Mouse (Mus musculus) kidney, postnatal 25 days (tissue): ENCODE data around the gene B4galnt3.
"Not testable (repeated sequence)": the region's sequence is repeated elsewhere in the genome, so short reads cannot be mapped to it uniquely, and the experiment has no call there.

ENCODE experiments used
- DNase-seq, 2 experiments: peaks; one replicate each; pipeline ENCODE4 v3.0.0; 2021; ENCODE audit warnings: mixed read lengths in 2 of 2

Gene B4galnt3

GRCm38 (mm10) chr6:120294056-120294784 lies at the start of gene B4galnt3, which contains the start of gene D330020A13Rik:
B4galnt3 (minus strand) TSS chr6:120294559.
D330020A13Rik (plus strand) TSS chr6:120294364.
- DNase-seq, result peak; percentile 62 to 81

DNA sequence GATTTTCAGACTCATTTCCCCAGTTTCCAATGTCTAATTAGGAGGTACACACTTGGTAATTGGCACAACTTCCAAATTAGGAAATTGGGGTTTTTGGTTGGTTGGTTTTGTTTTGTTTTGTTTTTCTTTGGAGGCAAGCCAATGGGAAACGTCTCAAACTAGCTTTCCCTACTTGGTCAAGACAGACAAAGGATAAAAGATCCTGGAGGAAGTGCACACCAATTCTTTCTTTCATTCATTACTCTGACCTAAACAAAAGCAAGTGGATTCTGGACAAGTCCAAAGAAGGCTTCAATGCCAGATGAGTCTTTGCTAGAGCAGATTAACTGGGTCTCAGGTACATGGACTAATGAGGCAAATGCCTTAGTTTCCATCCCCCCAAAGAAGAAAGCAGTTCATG lies 49.6 kb upstream of the B4galnt3 start:
- no peak for DNase-seq

DNA sequence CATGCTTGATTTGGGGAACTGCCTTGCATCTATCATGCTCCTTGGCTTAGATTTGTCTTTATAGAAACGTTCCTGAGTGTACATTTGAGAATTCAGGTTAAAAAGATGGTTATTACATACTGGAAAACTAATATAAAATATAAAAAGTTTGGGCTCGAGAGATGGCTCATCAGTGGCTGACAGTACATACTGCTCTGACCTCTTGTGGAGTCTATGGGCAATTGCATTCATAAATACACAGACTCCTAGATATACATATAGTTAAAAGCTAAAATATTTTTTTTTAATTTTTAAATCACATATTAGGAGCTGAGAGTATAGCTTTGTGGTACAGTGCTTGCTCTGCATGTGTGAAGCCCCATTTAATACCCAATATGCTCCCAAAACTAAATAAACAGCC lies 38.0 kb upstream of the B4galnt3 start:
- DNase-seq, result no peak

- DNase-seq, result peak; percentile 72 to 85
These were observed 30.1 kb upstream of the B4galnt3 start for GRCm38 (mm10) chr6:120324295-120324927.

- no peak for DNase-seq
These were observed 26.0 kb upstream of the B4galnt3 start for GRCm38 (mm10) chr6:120320369-120320768.

- no peak for DNase-seq
These were observed 24.8 kb upstream of the B4galnt3 start for GRCm38 (mm10) chr6:120319129-120319528.

DNA sequence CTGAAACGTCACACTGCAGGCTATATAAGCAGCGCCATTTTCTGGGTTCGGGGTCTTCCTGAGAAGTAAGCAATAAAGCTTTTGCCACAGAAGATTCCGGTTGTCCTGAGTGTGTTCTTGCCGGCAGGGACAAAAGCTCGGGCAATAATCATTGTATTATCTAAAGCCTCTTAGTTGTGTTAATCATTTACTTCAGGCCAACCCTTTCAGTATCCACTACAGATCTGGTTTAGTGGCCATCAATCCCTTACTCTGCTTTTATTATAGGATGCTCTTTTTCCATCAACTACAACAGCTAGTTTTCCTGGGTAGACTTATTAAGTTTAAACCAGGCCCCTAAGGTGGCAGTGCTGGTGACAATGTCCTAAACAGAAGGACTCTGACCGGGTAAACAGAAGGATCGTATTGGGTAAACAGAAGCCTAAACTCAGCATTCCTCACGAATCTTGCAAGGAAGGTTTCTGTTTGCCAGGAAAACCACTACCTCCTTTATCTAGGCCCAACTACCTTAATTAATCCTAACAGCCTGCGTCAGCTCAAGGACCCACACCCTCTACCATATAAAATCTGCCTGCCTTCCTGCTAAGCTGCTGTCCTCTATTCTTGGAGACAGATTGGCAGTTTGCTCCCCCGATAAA lies 24.1 kb upstream of the B4galnt3 start:
- no peak for DNase-seq

DNA sequence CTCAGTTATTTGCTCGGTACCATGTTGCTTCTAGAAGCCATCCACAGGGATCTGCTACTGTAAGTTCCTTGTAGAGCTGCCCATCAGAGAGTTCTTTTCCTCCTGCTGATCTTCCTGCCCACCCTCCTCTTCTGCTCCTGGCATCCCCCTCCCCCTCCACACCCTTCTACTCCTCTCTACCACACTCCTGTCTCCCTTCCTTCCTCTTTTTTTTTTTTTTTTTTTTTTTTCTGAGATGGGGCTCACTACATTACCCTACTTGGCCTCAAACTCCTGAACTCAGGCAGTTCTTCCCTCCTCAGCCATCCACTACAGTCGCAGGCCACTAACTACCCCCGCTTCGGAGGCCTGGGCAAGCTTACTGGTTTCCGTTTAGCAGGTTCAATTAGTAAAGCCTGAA lies 18.1 kb upstream of the B4galnt3 start:
- no peak for DNase-seq

DNA sequence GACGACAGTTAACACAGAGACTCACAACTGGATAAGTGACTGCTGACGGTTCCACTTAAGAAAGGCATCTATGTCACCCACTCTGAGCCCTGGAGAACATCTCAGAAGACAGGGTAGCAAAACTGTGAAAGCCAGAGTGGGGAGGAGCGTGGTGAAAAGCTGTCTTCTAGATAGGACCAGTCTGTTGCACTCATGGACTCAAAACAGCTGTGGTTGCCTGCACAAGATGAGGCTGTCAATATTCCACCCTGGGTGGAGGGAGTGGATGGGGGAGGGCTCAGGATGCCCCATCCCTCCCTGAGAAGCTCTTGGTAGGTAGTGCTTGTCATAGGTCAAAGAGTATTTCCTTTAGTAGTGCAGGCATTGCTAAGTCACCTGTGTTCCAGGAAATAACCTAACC lies 15.4 kb upstream of the B4galnt3 start:
- no peak for DNase-seq

DNA sequence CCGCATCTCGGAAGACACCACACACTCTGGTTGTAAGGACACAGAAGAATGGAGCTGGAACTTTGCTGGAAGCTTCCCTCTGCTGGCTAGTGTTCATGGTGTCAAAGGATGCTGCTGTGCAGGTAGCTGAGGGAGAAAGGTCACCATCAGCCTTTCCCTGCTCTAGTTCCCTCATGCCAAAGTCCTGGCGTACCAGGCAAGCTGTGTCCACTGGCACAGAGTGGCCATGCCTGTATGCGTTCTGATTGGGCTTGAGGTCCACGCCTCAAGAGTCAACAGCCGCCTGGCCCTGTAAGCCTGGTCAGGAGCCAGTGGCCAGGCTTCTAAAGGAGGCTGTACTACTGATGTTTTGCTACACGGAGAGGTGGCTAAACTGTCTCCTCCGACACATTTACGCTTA lies 15.0 kb upstream of the B4galnt3 start:
- peak; percentile 63 to 89 for DNase-seq

- DNase-seq, result no peak
These were observed 12.7 kb upstream of the B4galnt3 start for GRCm38 (mm10) chr6:120306859-120307594.

- peak in 1 of 2 experiments; percentile 24 for DNase-seq
These were observed 8.5 kb upstream of the B4galnt3 start for GRCm38 (mm10) chr6:120302755-120303316.

DNA sequence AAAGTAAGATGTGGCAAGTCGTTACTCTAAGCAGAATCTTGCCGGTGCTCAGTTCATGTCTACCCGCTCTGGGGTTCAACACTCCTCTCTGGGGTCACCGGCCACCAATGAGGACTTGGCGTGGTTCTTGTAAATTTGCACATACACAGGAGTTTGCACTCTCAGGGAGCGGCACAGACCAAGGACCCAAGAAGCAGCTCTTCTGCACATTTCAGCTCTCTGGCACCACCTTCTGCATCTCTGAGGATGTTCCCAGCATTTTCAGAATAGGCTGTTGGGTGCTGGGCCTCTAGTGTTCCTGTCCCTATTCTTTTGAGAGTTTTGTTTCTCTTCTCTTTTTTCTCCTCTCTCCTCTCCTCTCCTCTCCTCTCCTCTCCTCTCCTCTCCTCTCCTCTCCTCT lies 6.8 kb upstream of the B4galnt3 start:
- DNase-seq, result peak; percentile 62 to 63

- DNase-seq, result not testable (repeated sequence)
These were observed 2.2 kb upstream of the B4galnt3 start for GRCm38 (mm10) chr6:120296589-120296988.

GRCm38 (mm10) chr6:120294785-120295133 lies 400 bp upstream of the B4galnt3 start:
- DNase-seq, result peak; percentile 87 to 92

GRCm38 (mm10) chr6:120291396-120292009 lies 2.9 kb downstream of the B4galnt3 start:
- DNase-seq, result no peak

DNA sequence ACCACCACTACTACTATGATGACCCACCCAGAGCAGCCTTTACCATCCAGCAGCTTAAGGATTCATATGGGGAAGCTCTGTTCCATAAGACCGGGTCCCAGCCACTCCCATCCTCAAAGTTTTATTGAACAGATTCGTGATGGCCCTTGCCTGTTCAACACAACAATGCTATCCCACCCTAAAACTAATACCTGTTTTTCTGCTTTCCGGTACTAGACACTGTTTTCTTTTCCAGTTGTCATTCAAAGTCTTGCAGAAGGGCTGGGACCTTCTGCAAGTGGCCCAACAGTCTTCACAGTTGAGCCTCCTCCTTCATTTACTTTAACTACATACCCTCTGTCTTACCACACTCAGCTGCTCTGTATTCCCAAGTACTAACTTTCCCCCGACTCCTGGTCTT lies 4.9 kb downstream of the B4galnt3 start:
- DNase-seq, result no peak

- no peak for DNase-seq
These were observed 5.8 kb downstream of the B4galnt3 start for GRCm38 (mm10) chr6:120288541-120288940.

- DNase-seq, result peak; percentile 21 to 61
These were observed 7.1 kb downstream of the B4galnt3 start for GRCm38 (mm10) chr6:120287279-120287678.

DNA sequence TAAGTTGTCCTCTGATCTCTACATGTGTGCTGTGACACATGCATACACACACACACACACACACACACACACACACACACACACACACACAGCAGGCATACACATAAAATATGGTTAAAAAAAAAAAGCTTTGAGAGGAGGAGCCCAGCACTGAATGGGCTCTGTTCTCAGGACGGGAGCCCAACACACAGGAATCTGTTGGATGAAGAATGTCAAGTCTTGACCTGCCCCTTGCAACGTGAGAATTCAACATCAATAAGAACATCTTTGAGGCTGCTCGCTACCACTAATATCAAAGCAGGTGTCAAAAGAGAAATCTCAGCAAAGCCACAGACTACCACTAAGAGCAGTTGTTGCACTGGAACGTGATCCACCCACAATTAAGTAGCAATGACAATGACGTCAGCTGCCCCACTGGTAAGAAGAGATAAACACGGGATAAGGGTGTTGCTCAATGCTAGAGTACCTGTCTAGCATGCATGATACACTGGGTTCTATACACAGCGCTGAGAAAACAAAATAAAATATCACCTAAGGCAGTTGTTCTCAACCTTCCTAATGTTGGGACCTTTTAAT lies 17.4 kb downstream of the B4galnt3 start:
- DNase-seq, result no peak

DNA sequence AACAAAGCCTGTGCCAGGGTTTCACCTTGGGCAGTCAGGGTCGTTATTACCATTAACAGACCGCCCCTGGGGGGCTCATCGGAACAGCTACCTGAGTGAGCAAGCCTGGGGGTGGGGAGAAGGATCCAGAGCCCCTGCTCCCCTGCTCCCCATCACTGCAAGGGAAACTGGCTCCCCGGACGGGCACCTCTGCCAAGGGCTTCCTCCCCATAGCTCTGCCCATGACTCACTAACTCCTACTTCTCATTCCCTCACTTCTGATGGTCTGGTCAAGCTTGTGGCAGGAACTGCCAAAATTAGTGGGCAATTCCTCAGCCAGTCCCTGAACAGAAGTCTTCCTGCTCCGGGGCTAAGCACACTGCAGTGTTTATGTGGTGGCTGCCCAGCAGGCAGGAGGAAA lies 19.1 kb downstream of the B4galnt3 start:
- DNase-seq, result no peak

DNA sequence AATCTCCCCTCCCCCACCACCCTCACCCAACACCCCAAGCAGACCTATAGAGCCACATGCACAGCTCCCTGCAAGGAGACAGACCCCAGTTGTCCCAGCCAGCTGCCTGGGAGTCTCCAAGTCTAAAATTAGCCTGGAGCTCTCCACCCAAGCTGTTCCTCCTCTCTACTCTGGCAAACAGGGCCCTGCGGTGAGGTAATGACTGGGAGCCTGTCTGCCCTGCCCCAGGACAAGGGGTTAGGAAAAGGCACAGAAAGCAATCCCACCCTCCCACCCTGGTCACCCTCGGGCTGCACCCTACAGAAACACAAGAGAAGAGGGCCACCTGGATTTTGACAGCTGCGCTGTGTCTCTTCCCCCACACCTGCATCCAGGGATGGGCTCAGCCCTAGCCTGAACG lies 19.5 kb downstream of the B4galnt3 start:
- DNase-seq, result no peak
